Mouse (Mus musculus): ENCODE measurements around the gene Strn4. TPM values are rescaled to one million over a fixed set of nuclear protein-coding genes. Genes with fewer than 3 reads are reported as not detected.

Strn4 gene
- total RNA-seq, 2 experiments from 2014 or later: 87.0 to 99.9 TPM

GRCm38 (mm10) chr7:16877717-16878116, 62.0 kb downstream of the Strn4 start:
- DNase-seq: no peak

GRCm38 (mm10) chr7:16879796-16880547, 64.3 kb downstream of the Strn4 start:
- peak; percentile 86 for DNase-seq

- DNase-seq: no peak
Measured at GRCm38 (mm10) chr7:16880615-16881014, 64.9 kb downstream of the Strn4 start.

GRCm38 (mm10) chr7:16883162-16883561, 67.5 kb downstream of the Strn4 start:
- DNase-seq: no peak

GRCm38 (mm10) chr7:16884334-16884733, 68.6 kb downstream of the Strn4 start:
- no peak for DNase-seq

GRCm38 (mm10) chr7:16885271-16885776, 69.6 kb downstream of the Strn4 start:
- DNase-seq: no peak

- DNase-seq: no peak
Measured at GRCm38 (mm10) chr7:16885905-16886304, 70.2 kb downstream of the Strn4 start.

Other genes starting within 250 kb of the Strn4 start
- 10 to 100 TPM; 71.9 to 74.5 TPM for gene Arhgap35, start 200.9 kb upstream of the Strn4 start, total RNA-seq (2021)
- gene Ceacam15, start 140.2 kb upstream of the Strn4 start, total RNA-seq (2021): under 1 TPM; 0.38 to 0.64 TPM
- gene Ceacam9, start 94.0 kb upstream of the Strn4 start, total RNA-seq (2021): not detected
- gene Ap2s1, start 77.5 kb upstream of the Strn4 start, total RNA-seq (2021): 100 to 1,000 TPM; 127 to 129 TPM
- gene Slc1a5, start 34.5 kb upstream of the Strn4 start, total RNA-seq (2021): 10 to 100 TPM; 28.4 to 28.7 TPM
- 10 to 100 TPM; 45.0 to 49.2 TPM for gene Fkrp, start 843 bp downstream of the Strn4 start, total RNA-seq (2021)
- gene Prkd2, start 27.0 kb downstream of the Strn4 start, total RNA-seq (2021): 10 to 100 TPM; 23.0 to 23.4 TPM
- gene Dact3, start 59.4 kb downstream of the Strn4 start, total RNA-seq (2021): 10 to 100 TPM; 45.2 to 48.6 TPM
- 1 to 10 TPM; 1.4 to 1.8 TPM for gene Gng8, start 75.9 kb downstream of the Strn4 start, total RNA-seq (2021)
- gene Ptgir, start 90.6 kb downstream of the Strn4 start, total RNA-seq (2021): 1 to 10 TPM; 1.9 to 2.7 TPM
- gene Calm3, start 108.2 kb downstream of the Strn4 start, total RNA-seq (2021): 100 to 1,000 TPM; 309 to 310 TPM
- gene Pnmal2, start 128.8 kb downstream of the Strn4 start, total RNA-seq (2021): 1 to 10 TPM; 6.3 to 7.3 TPM
- not detected for gene Pnmal1, start 143.8 kb downstream of the Strn4 start, total RNA-seq (2021)
- under 1 TPM in 1 of 2 experiments, not detected in 1; 0.05 TPM for gene Gm42372, start 167.2 kb downstream of the Strn4 start, total RNA-seq (2021)
- gene Ccdc8, start 176.8 kb downstream of the Strn4 start, total RNA-seq (2021): 10 to 100 TPM; 22.0 to 24.5 TPM
- gene Ppp5c, start 212.0 kb downstream of the Strn4 start, total RNA-seq (2021): 100 to 1,000 TPM; 109 TPM
- gene Hif3a, start 246.5 kb downstream of the Strn4 start, total RNA-seq (2021): 1 to 10 TPM; 3.1 to 3.8 TPM